Mouse (Mus musculus) gastrocnemius, postnatal 10 days (tissue): ENCODE results near the gene Sele. TPM values are rescaled to one million over a fixed set of nuclear protein-coding genes. Genes with fewer than 3 reads are reported as not detected.

Experiments used
- DNase-seq: peaks from one replicate; pipeline ENCODE4 v3.0.0; 2021; ENCODE audit warnings: mixed read lengths
- total RNA-seq, 2 experiments: library from RNA; stranded (reverse); gene quantifications; 2 replicates each; pipeline ENCODE4 v1.2.3; 2021

Sele gene
- total RNA-seq, 2 experiments from 2014 or later = not detected

DNA sequence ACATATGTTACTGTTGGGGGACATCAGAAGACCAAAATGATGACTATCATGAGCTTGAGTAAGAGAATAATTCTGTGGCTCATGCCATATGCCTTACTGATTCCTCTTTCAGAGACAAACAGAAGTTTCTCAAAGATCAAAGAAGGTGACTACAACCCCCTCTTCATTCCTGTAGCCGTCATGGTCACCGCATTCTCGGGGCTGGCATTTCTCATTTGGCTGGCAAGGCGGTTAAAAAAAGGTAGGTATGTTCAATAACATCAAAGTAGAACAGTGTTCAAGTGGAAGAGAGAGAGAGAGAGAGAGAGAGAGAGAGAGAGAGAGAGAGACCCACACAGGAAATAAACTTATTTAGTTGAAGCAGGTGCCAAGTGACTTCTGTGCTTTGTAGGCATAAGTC lies 24.0 kb downstream of the Sele start:
- no peak for DNase-seq

- DNase-seq = no peak
Observed at GRCm38 (mm10) chr1:164073091-164073490, 25.1 kb downstream of the Sele start.

GRCm38 (mm10) chr1:164073803-164074202 lies 25.8 kb downstream of the Sele start:
- DNase-seq = no peak

DNA sequence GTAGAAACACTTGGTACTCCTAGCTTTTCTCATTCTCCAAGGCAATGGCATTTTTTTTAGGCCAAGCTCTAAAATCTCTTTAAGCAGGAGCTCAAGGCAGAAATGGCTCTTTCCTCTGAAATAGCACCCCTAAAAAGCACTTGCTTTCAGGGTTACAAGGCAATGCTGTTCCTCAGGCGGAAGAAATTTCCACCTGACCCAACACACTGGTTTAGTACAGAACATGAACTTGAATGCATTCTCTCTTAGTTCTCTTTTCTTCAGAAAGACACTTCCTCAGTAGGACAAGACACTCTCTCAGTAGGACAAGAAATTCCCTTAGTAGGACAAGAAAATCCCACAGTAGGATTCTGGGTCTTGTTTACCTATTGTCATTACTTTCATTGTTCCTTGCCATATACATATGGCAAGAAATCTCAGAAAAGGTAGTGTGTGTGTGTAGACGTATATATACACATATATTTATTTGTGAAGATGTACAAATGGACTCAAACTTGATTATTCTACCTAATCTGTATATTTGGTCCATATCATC lies 26.6 kb downstream of the Sele start:
- no peak for DNase-seq

GRCm38 (mm10) chr1:164075416-164075815 lies 27.4 kb downstream of the Sele start:
- DNase-seq = no peak

DNA sequence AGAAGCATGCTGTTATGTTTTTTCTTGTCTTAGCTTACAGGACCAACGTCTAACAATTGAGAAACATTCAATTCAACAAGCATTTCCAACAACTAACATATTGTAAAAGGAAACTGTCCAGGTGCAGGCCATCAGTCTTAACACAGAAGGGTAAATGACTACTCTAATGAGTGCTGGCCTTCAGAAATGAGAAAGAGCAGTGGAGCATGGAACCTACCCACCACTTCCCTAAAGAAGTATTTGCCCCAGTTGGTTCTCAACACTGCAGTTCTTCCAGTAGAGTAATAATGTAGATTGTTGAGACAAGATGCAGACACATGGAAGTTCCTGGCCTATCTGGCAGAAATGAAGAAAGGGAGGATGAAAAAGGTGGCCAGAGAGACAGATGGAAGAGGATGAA lies 28.4 kb downstream of the Sele start:
- DNase-seq = no peak

GRCm38 (mm10) chr1:164077031-164077430 lies 29.0 kb downstream of the Sele start:
- DNase-seq = no peak

- no peak for DNase-seq
Observed at GRCm38 (mm10) chr1:164078323-164078741, 30.3 kb downstream of the Sele start.

DNA sequence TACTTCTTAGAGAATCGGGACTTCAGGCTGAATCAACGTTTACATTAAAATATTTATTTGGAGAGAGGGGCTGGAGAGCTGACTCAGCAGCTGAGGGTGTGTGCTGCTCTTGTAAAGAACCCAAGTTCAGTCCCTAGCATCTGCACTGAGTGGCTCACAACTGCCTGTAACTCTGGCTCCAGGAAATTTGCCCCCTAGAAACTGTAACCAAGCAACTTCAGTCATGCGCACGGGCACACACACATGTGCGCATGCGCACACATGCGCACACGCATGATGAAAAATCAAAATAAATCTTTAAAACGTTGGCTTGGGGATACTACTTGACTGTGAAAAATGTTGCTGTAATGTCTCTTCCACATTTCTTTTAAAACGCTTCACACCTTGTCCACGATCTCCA lies 31.1 kb downstream of the Sele start:
- DNase-seq = no peak

- no peak for DNase-seq
Observed at GRCm38 (mm10) chr1:164083046-164083445, 35.0 kb downstream of the Sele start.

DNA sequence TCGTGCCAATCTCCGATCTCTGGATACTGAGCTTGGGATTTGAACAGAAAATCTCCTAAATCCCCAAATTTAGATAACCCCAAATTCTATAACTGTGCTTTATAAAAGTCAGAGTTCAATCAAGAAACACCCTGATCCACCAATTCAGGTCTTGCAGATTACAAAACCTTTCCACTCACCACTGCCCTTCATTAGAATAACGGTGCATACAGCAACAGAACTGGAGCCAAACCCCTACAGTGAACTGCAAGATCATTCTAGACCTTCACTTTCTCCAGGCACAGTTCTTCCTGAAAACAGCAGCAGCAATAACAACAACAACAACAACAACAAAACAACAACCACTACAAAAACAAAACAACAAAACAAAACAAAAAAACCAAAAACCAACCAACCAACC lies 38.8 kb downstream of the Sele start:
- no peak for DNase-seq

- no peak for DNase-seq
Observed at GRCm38 (mm10) chr1:164087872-164088271, 39.8 kb downstream of the Sele start.

- no peak for DNase-seq
Observed at GRCm38 (mm10) chr1:164096780-164097179, 48.7 kb downstream of the Sele start.

DNA sequence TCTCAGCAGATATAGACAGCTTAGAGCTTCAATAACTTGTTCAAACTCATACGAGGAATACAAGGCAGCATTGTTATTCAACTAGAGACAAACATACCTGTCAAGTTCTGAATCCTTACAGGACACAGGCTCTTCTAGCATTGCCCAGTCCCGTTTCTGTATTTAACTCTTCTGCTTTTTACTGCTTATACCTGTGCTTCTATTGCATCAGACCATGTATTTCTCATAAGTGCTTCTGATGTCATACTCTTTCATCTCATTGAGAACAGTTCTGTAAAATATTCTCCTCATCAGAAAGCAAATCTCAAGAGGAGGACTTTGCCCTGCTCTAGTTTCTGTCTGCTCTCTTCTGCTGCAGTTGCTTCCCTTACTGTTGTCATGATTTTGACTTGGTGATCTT lies 49.9 kb downstream of the Sele start:
- no peak for DNase-seq

- DNase-seq = no peak
Observed at GRCm38 (mm10) chr1:164098372-164098771, 50.3 kb downstream of the Sele start.

Other genes starting within 250 kb of the Sele start
- 1 to 10 TPM; 5.7 to 7.9 TPM for gene Scyl3, start 119.1 kb upstream of the Sele start, total RNA-seq
- gene BC055324, start 53.4 kb upstream of the Sele start, total RNA-seq = 1 to 10 TPM; 2.0 to 2.4 TPM
- 1 to 10 TPM; 2.7 to 3.1 TPM for gene Mettl18, start 53.3 kb upstream of the Sele start, total RNA-seq
- 1 to 10 TPM in 1 of 2 experiments, under 1 TPM in 1; 0.47 to 1.0 TPM for gene Sell, start 13.7 kb downstream of the Sele start, total RNA-seq
- gene Selp, start 67.0 kb downstream of the Sele start, total RNA-seq = under 1 TPM; 0.70 to 0.95 TPM
- gene F5, start 103.6 kb downstream of the Sele start, total RNA-seq = under 1 TPM; 0.14 to 0.68 TPM
- 1 to 10 TPM; 1.2 to 2.1 TPM for gene Slc19a2, start 200.8 kb downstream of the Sele start, total RNA-seq
- 1 to 10 TPM; 5.0 to 5.4 TPM for gene Ccdc181, start 227.4 kb downstream of the Sele start, total RNA-seq